Mouse (Mus musculus): ENCODE measurements around the gene Zbtb41. TPM values are rescaled to one million over a fixed set of nuclear protein-coding genes. Genes with fewer than 3 reads are reported as not detected.

Zbtb41 gene
- polyA plus RNA-seq, 1 experiment from 2014 or later: 9.9 TPM

- Histone ChIP-seq H3K9ac (replicated peaks; ENCODE audit: low read length) (no peak within 1 kb of the TSS), H3K9me3 (ENCODE audit: low read length) (no peaks in the 10 kb centered on the region), H3K27ac (ENCODE audit: low read length) (no peak within 1 kb of the TSS), H3K27me3 (ENCODE audit: insufficient read depth, low read length) (no peaks in the 10 kb centered on the region), H3K36me3 (ENCODE audit: insufficient read depth, low read length) (no peaks in the 10 kb centered on the region), H3K4me3 (ENCODE audit: low read length) (no peak within 1 kb of the TSS), H3K4me2 (replicated peaks; ENCODE audit: low read depth, low read length) (no peak within 1 kb of the TSS), H3K4me1 (ENCODE audit: insufficient read depth, low read length) (no peaks in the 10 kb centered on the region)
- WGBS: 77% methylated on average over 3 of the region's 3 CpGs
- ATAC-seq (ENCODE audit: low FRiP score, low TSS enrichment): no peak
These were observed 79.2 kb downstream of the Zbtb41 start, which contains the start of gene F13b for GRCm38 (mm10) chr1:139501258-139501752. TSS of gene F13b (plus strand) at chr1:139501702.

Other genes starting within 250 kb of the Zbtb41 start
- 0.20 and 0.24 TPM in 2 replicates for gene Crb1, start 45.2 kb upstream of the Zbtb41 start, polyA plus RNA-seq (2015; fragmentation: Nextera tagmentation; extraction: Ambion mirVana)
- gene Aspm, start 32.5 kb downstream of the Zbtb41 start, polyA plus RNA-seq (2015; fragmentation: Nextera tagmentation; extraction: Ambion mirVana): 12.4 and 14.2 TPM in 2 replicates
- 0.60 and 0.61 TPM in 2 replicates for gene F13b, start 79.4 kb downstream of the Zbtb41 start, polyA plus RNA-seq (2015; fragmentation: Nextera tagmentation; extraction: Ambion mirVana)
- gene Cfhr1, start 138.0 kb downstream of the Zbtb41 start, polyA plus RNA-seq (2015; fragmentation: Nextera tagmentation; extraction: Ambion mirVana): not detected in 2 replicates